ENCODE assay signal across 8 mouse cellular contexts in genomic region chr4:120404247-120404646, GRCm38 (mm10). TPM values are rescaled to one million over a fixed set of nuclear protein-coding genes. Genes with fewer than 3 reads are reported as not detected.
DNase-seq lines count a peak whose midpoint lies in the region; ATAC-seq and TF ChIP-seq lines count a peak whose summit lies in the region.
"Had no signal": no experiment of that assay in that cellular context is flagged by ENCODE, and none has a peak within 500 bp of the region (broad histone marks: within the 10 kb centered on the region; RNA-seq: fewer than 3 reads in every experiment).

No protein-coding gene starts in this region.

- ATAC-seq in hindbrain, embryonic 13.5 days (ENCODE audit: low FRiP score): no peak
- no peak for ATAC-seq in hindbrain, embryonic 12.5 days (ENCODE audit: low FRiP score)
- ATAC-seq in limb, embryonic 12.5 days (ENCODE audit: insufficient number of reproducible peaks, insufficient read depth, low FRiP score, low TSS enrichment, low read depth): no peak

- intact Hi-C loops in left cerebral cortex, postnatal 14 days (cut with DNase I): loop anchor here (10.0 kb wide), 1 partner anchor 111 kb away; no protein-coding TSS in a partner anchor

- no peak for TF ChIP-seq RAD21 in MEL (IDR thresholded peaks at IDR 0.05; ENCODE audit: low read depth, low read length)

- TF ChIP-seq CTCF in MEL (IDR thresholded peaks at IDR 0.05 in 2 of 3, conservative IDR thresholded peaks at IDR 0.05 in 1 of 3; ENCODE audit: control insufficient read depth in 1 of 3, insufficient read depth in 1 of 3, low read depth in 2 of 3, low read length in 3 of 3, poor library complexity in 1 of 3, severe bottlenecking in 1 of 3): no peak

- H3K27ac ChIP-seq in hindbrain, embryonic 13.5 days: peak overlapping the region; percentile 67; the same call in 1 of the 2 replicates
- no peak overlapping the region for H3K27ac ChIP-seq in hindbrain, embryonic 12.5 days
- no peak overlapping the region for H3K27ac ChIP-seq in MEL (ENCODE audit: control insufficient read depth, low read depth, low read length)
- no peak overlapping the region for H3K27ac ChIP-seq in limb, embryonic 12.5 days

- peak overlapping the region; percentile 63; the same call in 1 of the 2 replicates for H3K4me2 ChIP-seq in hindbrain, embryonic 13.5 days
- no peak overlapping the region for H3K4me2 ChIP-seq in hindbrain, embryonic 12.5 days (replicated peaks)
- peak overlapping the region; percentile 49; the same call in 1 of the 2 replicates for H3K4me2 ChIP-seq in limb, embryonic 12.5 days

- H3K4me3 ChIP-seq in hindbrain, embryonic 13.5 days: no peak overlapping the region; the same call in 1 of the 2 replicates
- H3K4me3 ChIP-seq in hindbrain, embryonic 12.5 days: no peak overlapping the region
- peak overlapping the region; percentile 51 to 56; a peak in 3 of 4 replicates for H3K4me3 ChIP-seq in MEL (ENCODE audit: control insufficient read depth in 1 of 2, insufficient read depth in 1 of 2, low read depth in 2 of 2, low read length in 2 of 2)
- no peak overlapping the region; the same call in 1 of the 2 replicates for H3K4me3 ChIP-seq in limb, embryonic 12.5 days (replicated peaks)

- peaks cover 17% of the 10 kb centered on the region for H3K79me2 ChIP-seq in MEL (ENCODE audit: control insufficient read depth, insufficient read depth, low read length, poor library complexity)

- no peak overlapping the region for H3K9ac ChIP-seq in hindbrain, embryonic 13.5 days
- no peak overlapping the region for H3K9ac ChIP-seq in hindbrain, embryonic 12.5 days
- H3K9ac ChIP-seq in MEL (ENCODE audit: control insufficient read depth, low read depth, low read length, poor library complexity, severe bottlenecking): no peak overlapping the region; the same call in 1 of the 2 replicates
- no peak overlapping the region for H3K9ac ChIP-seq in limb, embryonic 12.5 days (replicated peaks)

- H3K36me3 ChIP-seq in hindbrain, embryonic 13.5 days: no peaks in the 10 kb centered on the region
- H3K36me3 ChIP-seq in hindbrain, embryonic 12.5 days: no peaks in the 10 kb centered on the region
- peaks cover 0 to 20% of the 10 kb centered on the region in 2 experiments; a peak in 2 of 4 replicates for H3K36me3 ChIP-seq in MEL (ENCODE audit: control insufficient read depth in 1 of 2, insufficient read depth in 2 of 2, low read length in 2 of 2)
- no peaks in the 10 kb centered on the region for H3K36me3 ChIP-seq in limb, embryonic 12.5 days

- TF ChIP-seq POLR2A in MEL (IDR thresholded peaks at IDR 0.05; ENCODE audit: control insufficient read depth in 1 of 2, insufficient read depth in 1 of 2, low read depth in 1 of 2, low read length in 2 of 2, poor library complexity in 1 of 2): no peak

- TF ChIP-seq EP300 in MEL (IDR thresholded peaks at IDR 0.05; ENCODE audit: low read depth in 1 of 2, low read length in 2 of 2): no peak

- H3K4me1 ChIP-seq in hindbrain, embryonic 13.5 days (replicated peaks): peaks cover 23% of the 10 kb centered on the region
- peaks cover 14% of the 10 kb centered on the region for H3K4me1 ChIP-seq in hindbrain, embryonic 12.5 days
- peaks cover 3 to 16% of the 10 kb centered on the region in 2 experiments for H3K4me1 ChIP-seq in MEL (ENCODE audit: control insufficient read depth in 1 of 2, insufficient read depth in 2 of 2, low read length in 2 of 2)
- peaks cover 39% of the 10 kb centered on the region for H3K4me1 ChIP-seq in limb, embryonic 12.5 days (replicated peaks)

- H3K9me3 ChIP-seq in hindbrain, embryonic 13.5 days: no peaks in the 10 kb centered on the region
- H3K9me3 ChIP-seq in hindbrain, embryonic 12.5 days (replicated peaks): no peaks in the 10 kb centered on the region
- H3K9me3 ChIP-seq in MEL (replicated peaks; ENCODE audit: insufficient read depth, low read length): no peaks in the 10 kb centered on the region
- no peaks in the 10 kb centered on the region for H3K9me3 ChIP-seq in limb, embryonic 12.5 days

- DNase-seq in A20 (ENCODE audit: low read depth, low spot score) (peak; percentile 9), MEL (ENCODE audit: low read depth, low spot score) (no peak)
- no peak for DNase-seq in urinary bladder, postnatal 14 days (ENCODE audit: low spot score)
- no peak for DNase-seq in left cerebral cortex, postnatal 14 days (ENCODE audit: low spot score in 2 of 2)
- DNase-seq: kidney, adult 2 months had no signal

- H3K27me3 ChIP-seq in hindbrain, embryonic 13.5 days: no peaks in the 10 kb centered on the region
- no peaks in the 10 kb centered on the region for H3K27me3 ChIP-seq in hindbrain, embryonic 12.5 days
- H3K27me3 ChIP-seq in MEL (ENCODE audit: control insufficient read depth in 1 of 2, insufficient read depth in 2 of 2, low read length in 2 of 2): no peaks in the 10 kb centered on the region
- peaks cover 6% of the 10 kb centered on the region; the same call in 1 of the 2 replicates for H3K27me3 ChIP-seq in limb, embryonic 12.5 days

TF ChIP-seq in MEL, 35 proteins besides CTCF, POLR2A, EP300 and RAD21:
- TF ChIP-seq HCFC1 (IDR thresholded peaks at IDR 0.05; ENCODE audit: low read depth, low read length) (no peak), MYC (IDR thresholded peaks at IDR 0.05; ENCODE audit: low read depth, low read length) (no peak)

RNA-seq across cellular contexts. Expression of gene Scmh1, which starts 0.8 kb away (rescaled TPM):
- polyA plus RNA-seq in hindbrain, embryonic 13.5 days (2015; fragmentation: Nextera tagmentation; extraction: Ambion mirVana): 84.7 and 85.7 TPM in 2 replicates
- polyA plus RNA-seq in hindbrain, embryonic 12.5 days (2016; fragmentation: Nextera tagmentation; extraction: Ambion mirVana): 78.3 and 79.0 TPM in 2 replicates
- total RNA-seq in MEL (2012; rRNA removed): 6.0 and 7.5 TPM in 2 replicates
- polyA plus RNA-seq in MEL (2012; ENCODE audit: insufficient read depth in 1 of 2, insufficient read length in 2 of 2, low read depth in 1 of 2, low replicate concordance in 2 of 2, missing spikeins in 1 of 2): 10 to 100 TPM in 1 of 2 experiments, not detected in 1; 66.8 TPM
- polyA plus RNA-seq in limb, embryonic 12.5 days (2016; fragmentation: Nextera tagmentation; extraction: Ambion mirVana): 41.4 and 42.7 TPM in 2 replicates
- total RNA-seq in left cerebral cortex, postnatal 14 days (2021): 100 to 1,000 TPM; 123 to 130 TPM

Comparison
In these comparisons a context has a peak if more than half of its experiments do, and no peak if none do; other contexts are left out.
1. H3K4me3 ChIP-seq: peak in MEL (2 of 2); none in hindbrain, embryonic 13.5 days (single experiment), hindbrain, embryonic 12.5 days (single experiment) and limb, embryonic 12.5 days (single experiment).